Mouse (Mus musculus): Measurements from ENCODE around the gene Tas2r124. TPM values are rescaled to one million over a fixed set of nuclear protein-coding genes. Genes with fewer than 3 reads are reported as not detected.

Gene Tas2r124
- total RNA-seq (2017): not detected in 3 replicates

DNA sequence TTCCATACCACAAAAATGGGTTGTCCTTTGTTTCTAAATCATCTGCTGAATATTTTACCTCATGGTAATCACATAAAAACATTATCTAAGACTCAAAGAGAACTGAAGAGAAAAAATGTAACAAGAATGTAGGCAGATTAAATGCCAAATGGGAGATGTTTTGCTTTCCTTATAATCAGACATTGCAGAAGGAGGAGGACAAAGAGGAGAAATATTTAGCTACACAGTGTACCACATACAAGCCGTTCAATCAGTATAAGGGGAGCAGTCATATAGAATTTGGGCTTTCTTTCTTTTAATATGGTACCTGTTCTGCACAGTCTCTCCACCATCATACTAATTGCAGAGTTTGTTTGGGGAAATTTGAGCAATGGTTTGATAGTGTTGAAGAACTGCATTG is at the start of gene Tas2r124:
Tas2r124 (plus strand) TSS at position 301 of the 400 bp plus-strand sequence.
- no peak for ATAC-seq (replicated peaks; ENCODE audit: insufficient number of reproducible peaks, low FRiP score, low TSS enrichment, poor library complexity, severe bottlenecking)

- no peak for ATAC-seq (replicated peaks; ENCODE audit: insufficient number of reproducible peaks, low FRiP score, low TSS enrichment, poor library complexity, severe bottlenecking)
Observed at GRCm38 (mm10) chr6:132711828-132712227, 42.7 kb upstream of the Tas2r124 start, which contains the start of gene Tas2r122. Tas2r122 (minus strand) TSS chr6:132711928.

DNA sequence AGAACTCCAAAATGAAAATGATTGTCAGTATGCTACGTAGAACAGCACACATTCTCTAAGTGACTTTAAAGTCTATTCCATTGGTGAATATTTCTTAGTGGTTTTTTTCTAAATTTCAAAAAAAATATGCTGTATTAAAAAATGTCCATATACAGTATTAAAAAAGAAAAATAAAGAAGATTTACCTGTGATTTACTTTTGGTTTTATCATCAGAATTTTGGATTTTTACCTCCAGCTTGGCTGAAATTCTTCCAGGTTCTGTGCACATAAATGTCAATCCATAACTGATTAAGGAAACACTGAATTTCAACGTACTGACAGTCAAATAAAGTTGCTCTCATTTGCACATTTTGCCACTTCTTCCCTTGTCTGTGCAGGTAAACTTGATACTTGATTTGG is 16.6 kb upstream of the Tas2r124 start, which contains the start of gene Tas2r115:
Tas2r115 (minus strand) TSS at position 101 of the 400 bp plus-strand sequence.
- no peak for ATAC-seq (replicated peaks; ENCODE audit: insufficient number of reproducible peaks, low FRiP score, low TSS enrichment, poor library complexity, severe bottlenecking)

DNA sequence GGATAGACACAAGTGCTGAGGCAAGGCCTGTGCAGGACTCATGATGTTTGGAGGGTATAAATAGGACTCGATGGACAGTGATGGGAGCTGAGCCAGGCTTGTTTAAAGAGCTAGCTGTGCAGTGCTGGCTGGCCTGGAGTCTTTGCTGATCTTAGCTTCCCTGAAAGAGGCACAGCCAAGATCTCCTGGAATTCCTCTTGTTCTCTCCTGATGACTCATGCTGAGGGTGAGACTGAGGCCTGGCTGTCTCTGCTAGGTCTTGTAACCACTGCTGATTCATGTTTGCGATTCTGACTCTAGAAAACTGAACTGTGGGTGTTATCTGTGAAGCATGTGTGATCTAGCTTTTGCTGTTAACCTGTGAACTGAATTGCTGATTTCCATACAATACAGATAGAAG is 4.3 kb upstream of the Tas2r124 start:
- ATAC-seq (replicated peaks; ENCODE audit: insufficient number of reproducible peaks, low FRiP score, low TSS enrichment, poor library complexity, severe bottlenecking): no peak

GRCm38 (mm10) chr6:132761831-132762230 is 7.3 kb downstream of the Tas2r124 start, which contains the start of gene Tas2r102:
Tas2r102 (plus strand) TSS chr6:132762131.
- no peak for ATAC-seq (replicated peaks; ENCODE audit: insufficient number of reproducible peaks, low FRiP score, low TSS enrichment, poor library complexity, severe bottlenecking)

DNA sequence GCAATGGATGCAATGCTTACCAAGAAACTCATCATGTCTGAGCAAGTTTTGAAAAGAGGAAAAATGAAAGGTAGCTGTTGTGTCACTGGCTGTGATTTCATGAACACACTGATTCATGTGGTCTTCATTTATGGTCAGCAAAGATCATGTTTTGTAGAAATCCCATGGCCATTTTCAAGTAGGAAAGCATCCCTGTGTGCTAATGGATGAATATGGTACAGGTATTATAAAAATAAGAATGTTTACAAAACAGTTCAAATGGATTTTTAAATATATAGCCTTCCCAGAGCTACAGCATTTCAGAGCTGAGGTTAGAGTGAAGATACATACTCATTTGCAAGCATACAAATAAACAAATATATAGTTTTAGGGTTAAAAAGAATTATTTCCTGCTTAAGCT is 23.5 kb downstream of the Tas2r124 start, which contains the start of gene Tas2r136:
Tas2r136 (minus strand) TSS at position 101 of the 400 bp plus-strand sequence.
- ATAC-seq (replicated peaks; ENCODE audit: insufficient number of reproducible peaks, low FRiP score, low TSS enrichment, poor library complexity, severe bottlenecking): no peak

DNA sequence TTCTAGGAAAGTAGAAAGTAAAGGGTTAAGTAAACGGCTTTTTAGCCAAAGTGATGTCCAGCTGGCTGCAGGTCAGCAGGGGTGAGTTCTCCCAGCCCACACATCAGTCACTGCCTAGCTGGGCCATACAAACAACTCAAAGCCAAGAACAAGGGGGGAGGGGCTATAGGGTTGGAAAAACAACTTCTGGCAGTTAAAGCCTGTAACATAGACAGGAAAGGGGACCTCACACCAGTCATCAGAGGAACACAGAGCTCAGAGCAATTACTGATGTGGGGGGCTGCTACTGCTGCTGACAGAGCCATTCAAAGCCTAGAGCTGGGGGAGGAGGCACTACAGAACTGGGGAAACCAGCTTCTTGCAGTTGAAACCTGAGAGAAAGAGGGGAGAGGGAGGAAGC is 40.9 kb downstream of the Tas2r124 start:
- ATAC-seq (replicated peaks; ENCODE audit: insufficient number of reproducible peaks, low FRiP score, low TSS enrichment, poor library complexity, severe bottlenecking): no peak

DNA sequence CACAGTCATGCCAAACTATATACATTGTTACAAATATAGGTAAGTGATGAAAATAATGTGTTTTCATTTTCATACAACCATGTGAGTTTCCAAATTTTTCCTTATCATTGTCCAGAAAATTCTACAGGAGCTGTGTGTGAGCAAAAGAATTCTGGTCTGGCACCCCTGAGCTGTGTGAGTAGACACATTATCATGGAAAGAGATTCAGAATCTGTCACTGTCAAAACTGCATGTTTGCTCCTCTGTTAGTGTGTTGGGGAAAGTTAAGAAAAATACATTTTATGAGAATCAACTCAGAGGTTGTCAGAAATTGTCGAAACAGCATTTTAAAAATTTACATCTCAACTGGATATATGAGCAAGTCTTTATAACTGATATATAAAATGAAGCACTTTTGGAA is 48.0 kb downstream of the Tas2r124 start, which contains the start of gene Tas2r117:
Tas2r117 (plus strand) TSS at position 301 of the 400 bp plus-strand sequence.
- ATAC-seq (replicated peaks; ENCODE audit: insufficient number of reproducible peaks, low FRiP score, low TSS enrichment, poor library complexity, severe bottlenecking): no peak

Other genes starting within 250 kb of the Tas2r124 start
- not detected in 3 replicates for gene Prh1, start 184.9 kb upstream of the Tas2r124 start, total RNA-seq (2017)
- gene Prp2, start 158.8 kb upstream of the Tas2r124 start, total RNA-seq (2017): not detected in 3 replicates
- not detected in 3 replicates for gene A630073D07Rik, start 103.2 kb upstream of the Tas2r124 start, total RNA-seq (2017)
- gene Tas2r120, start 97.8 kb upstream of the Tas2r124 start, total RNA-seq (2017): not detected in 3 replicates
- not detected in 3 replicates for gene Tas2r121, start 53.7 kb upstream of the Tas2r124 start, total RNA-seq (2017)
- gene Tas2r122, start 42.8 kb upstream of the Tas2r124 start, total RNA-seq (2017): not detected in 3 replicates
- not detected in 3 replicates for gene Tas2r115, start 16.7 kb upstream of the Tas2r124 start, total RNA-seq (2017)
- gene Tas2r102, start 7.4 kb downstream of the Tas2r124 start, total RNA-seq (2017): not detected in 3 replicates
- gene Tas2r136, start 23.4 kb downstream of the Tas2r124 start, total RNA-seq (2017): not detected in 3 replicates
- gene Tas2r117, start 48.1 kb downstream of the Tas2r124 start, total RNA-seq (2017): not detected in 3 replicates
- gene Tas2r123, start 92.4 kb downstream of the Tas2r124 start, total RNA-seq (2017): not detected in 3 replicates
- gene Tas2r116, start 100.7 kb downstream of the Tas2r124 start, total RNA-seq (2017): not detected in 3 replicates
- gene Tas2r110, start 113.3 kb downstream of the Tas2r124 start, total RNA-seq (2017): not detected in 3 replicates
- not detected in 3 replicates for gene Tas2r113, start 138.3 kb downstream of the Tas2r124 start, total RNA-seq (2017)
- gene Tas2r125, start 154.9 kb downstream of the Tas2r124 start, total RNA-seq (2017): not detected in 3 replicates
- not detected in 3 replicates for gene Tas2r129, start 196.4 kb downstream of the Tas2r124 start, total RNA-seq (2017)
- not detected in 3 replicates for gene Tas2r131, start 203.2 kb downstream of the Tas2r124 start, total RNA-seq (2017)
- gene Tas2r109, start 226.2 kb downstream of the Tas2r124 start, total RNA-seq (2017): not detected in 3 replicates